Mouse (Mus musculus) MEL (cell line): ENCODE results near the gene Jade2. TPM values are rescaled to one million over a fixed set of nuclear protein-coding genes. Genes with fewer than 3 reads are reported as not detected.

Source experiments
- DNase-seq: peaks from one replicate; pipeline ENCODE4 v3.0.0; 2011; ENCODE audit warnings: low read depth, low spot score
- H3K27ac ChIP-seq: 2 replicates; pipeline ENCODE4 v1.5.1; 2012; ENCODE audit warnings: low read depth, mild to moderate bottlenecking, control low read depth, low read length, moderate library complexity; ENCODE audit not compliant: control insufficient read depth
- H3K27me3 ChIP-seq, 2 experiments: fragments of 150-350 bp in 1 of 2; sonication (generic) in 1 of 2; 2 replicates each; pipeline ENCODE4 v1.6.1; 2012; ENCODE audit warnings: low read length in 2 of 2, mild to moderate bottlenecking in 2 of 2, improper control_type of control experiment in 1 of 2, moderate library complexity in 1 of 2; ENCODE audit not compliant: insufficient read depth in 2 of 2, control insufficient read depth in 1 of 2
- H3K36me3 ChIP-seq, 2 experiments: 2 replicates each; pipeline ENCODE4 v1.6.1; 2012 to 2014; ENCODE audit warnings: low read length in 2 of 2, improper control_type of control experiment in 1 of 2, inconsistent platforms in 1 of 2, mild to moderate bottlenecking in 1 of 2; ENCODE audit not compliant: insufficient read depth in 2 of 2, control insufficient read depth in 1 of 2
- H3K4me1 ChIP-seq, 2 experiments: fragments of 150-350 bp in 1 of 2; sonication (generic) in 1 of 2; 2 replicates each; pipeline ENCODE4 v1.6.1; 2012; ENCODE audit warnings: low read length in 2 of 2, improper control_type of control experiment in 1 of 2, mild to moderate bottlenecking in 1 of 2; ENCODE audit not compliant: insufficient read depth in 2 of 2, control insufficient read depth in 1 of 2
- H3K4me3 ChIP-seq, 2 experiments: fragments of 150-350 bp in 1 of 2; sonication (generic) in 1 of 2; 2 replicates each; pipeline ENCODE4 v1.5.1; 2012; ENCODE audit warnings: low read depth in 2 of 2, low read length in 2 of 2, mild to moderate bottlenecking in 2 of 2, moderate library complexity in 2 of 2, control low read depth in 1 of 2, improper control_type of control experiment in 1 of 2; ENCODE audit not compliant: control insufficient read depth in 1 of 2, insufficient read depth in 1 of 2
- H3K79me2 ChIP-seq: 2 replicates; pipeline ENCODE4 v1.6.1; 2012; ENCODE audit warnings: mild to moderate bottlenecking, low read length, moderate library complexity; ENCODE audit not compliant: control insufficient read depth, poor library complexity, insufficient read depth
- H3K9ac ChIP-seq: 2 replicates; pipeline ENCODE4 v1.6.1; 2012; ENCODE audit warnings: low read depth, mild to moderate bottlenecking, control low read depth, low read length, moderate library complexity; ENCODE audit not compliant: control insufficient read depth, poor library complexity, severe bottlenecking
- H3K9me3 ChIP-seq: fragments of 150-350 bp; sonication (generic); replicated peaks from 2 replicates; pipeline ENCODE4 v1.6.1; 2012; ENCODE audit warnings: mild to moderate bottlenecking, low read length, improper control_type of control experiment, moderate library complexity; ENCODE audit not compliant: insufficient read depth
- BHLHE40 ChIP-seq: IDR thresholded peaks from 2 replicates; pipeline ENCODE4 v1.6.1; 2012; ENCODE audit warnings: low read depth, mild to moderate bottlenecking, inconsistent platforms, low read length, improper control_type of control experiment, borderline replicate concordance
- CHD1 ChIP-seq: IDR thresholded peaks from 2 replicates; pipeline ENCODE4 v1.6.1; 2012; ENCODE audit warnings: low read depth, mild to moderate bottlenecking, inconsistent platforms, low read length, improper control_type of control experiment
- CTCF ChIP-seq, 3 experiments: IDR thresholded peaks in 2 of 3; conservative IDR thresholded peaks in 1 of 3; 2 replicates each; pipeline ENCODE4 v1.5.1; 2011 to 2012; ENCODE audit warnings: low read length in 3 of 3, low read depth in 2 of 3, mild to moderate bottlenecking in 2 of 3, improper control_type of control experiment in 1 of 3, inconsistent platforms in 1 of 3, mixed read lengths in 1 of 3, moderate library complexity in 1 of 3; ENCODE audit not compliant: control insufficient read depth in 1 of 3, insufficient read depth in 1 of 3, poor library complexity in 1 of 3, severe bottlenecking in 1 of 3
- EP300 ChIP-seq, 2 experiments: IDR thresholded peaks; 2 replicates each; pipeline ENCODE4 v1.6.1; 2011; ENCODE audit warnings: improper control_type of control experiment in 2 of 2, low read length in 2 of 2, low read depth in 1 of 2, mild to moderate bottlenecking in 1 of 2
- GATA1 ChIP-seq: IDR thresholded peaks from 2 replicates; pipeline ENCODE4 v1.6.1; 2011; ENCODE audit warnings: low read depth, low read length, improper control_type of control experiment
- HCFC1 ChIP-seq: IDR thresholded peaks from 2 replicates; pipeline ENCODE4 v1.6.1; 2012; ENCODE audit warnings: low read depth, mild to moderate bottlenecking, inconsistent platforms, low read length, improper control_type of control experiment, moderate library complexity
- MAFK ChIP-seq: IDR thresholded peaks from 2 replicates; pipeline ENCODE4 v1.6.1; 2011; ENCODE audit warnings: low read depth, mild to moderate bottlenecking, low read length, improper control_type of control experiment, borderline replicate concordance
- MAZ ChIP-seq: IDR thresholded peaks from 2 replicates; pipeline ENCODE4 v1.6.1; 2012; ENCODE audit warnings: low read depth, mild to moderate bottlenecking, inconsistent platforms, low read length, improper control_type of control experiment
- MEF2A ChIP-seq: IDR thresholded peaks from 2 replicates; pipeline ENCODE4 v1.6.1; 2014; ENCODE audit warnings: low read depth, mild to moderate bottlenecking, inconsistent platforms, low read length, improper control_type of control experiment; ENCODE audit not compliant: poor library complexity, insufficient replicate concordance, severe bottlenecking; ENCODE audit errors: extremely low read depth
- MXI1 ChIP-seq: IDR thresholded peaks from 2 replicates; pipeline ENCODE4 v1.6.1; 2011; ENCODE audit warnings: mild to moderate bottlenecking, low read depth, low read length, improper control_type of control experiment
- MYB ChIP-seq: IDR thresholded peaks from 2 replicates; pipeline ENCODE4 v1.6.1; 2011; ENCODE audit warnings: mild to moderate bottlenecking, low read depth, low read length, improper control_type of control experiment
- MYC ChIP-seq: IDR thresholded peaks from 2 replicates; pipeline ENCODE4 v1.6.1; 2011; ENCODE audit warnings: low read depth, mild to moderate bottlenecking, low read length, improper control_type of control experiment, moderate library complexity
- NELFE ChIP-seq: IDR thresholded peaks from 2 replicates; pipeline ENCODE4 v1.6.1; 2011; ENCODE audit warnings: low read depth, low read length, improper control_type of control experiment
- NRF1 ChIP-seq: IDR thresholded peaks from 2 replicates; pipeline ENCODE4 v1.6.1; 2014; ENCODE audit warnings: low read depth, mild to moderate bottlenecking, inconsistent platforms, low read length, improper control_type of control experiment, moderate library complexity; ENCODE audit not compliant: poor library complexity, insufficient read depth, severe bottlenecking
- POLR2AphosphoS2 ChIP-seq: IDR thresholded peaks from 2 replicates; pipeline ENCODE4 v1.6.1; 2011; ENCODE audit warnings: low read length, improper control_type of control experiment
- POLR2AphosphoS5 ChIP-seq: IDR thresholded peaks from 2 replicates; pipeline ENCODE4 v1.6.1; 2012; ENCODE audit warnings: low read depth, borderline replicate concordance, mild to moderate bottlenecking, inconsistent platforms, low read length, moderate library complexity, mixed read lengths
- SIN3A ChIP-seq: IDR thresholded peaks from 2 replicates; pipeline ENCODE4 v1.6.1; 2012; ENCODE audit warnings: low read length, improper control_type of control experiment, inconsistent platforms
- TBP ChIP-seq: IDR thresholded peaks from 2 replicates; pipeline ENCODE4 v1.8.0; 2011; ENCODE audit warnings: low read depth, low read length, improper control_type of control experiment
- TCF12 ChIP-seq: IDR thresholded peaks from 2 replicates; pipeline ENCODE4 v1.6.1; 2014; ENCODE audit warnings: low read depth, mild to moderate bottlenecking, inconsistent platforms, low read length, improper control_type of control experiment, moderate library complexity
- USF2 ChIP-seq, 2 experiments: IDR thresholded peaks; 2 replicates each; pipeline ENCODE4 v1.6.1; 2011 to 2012; ENCODE audit warnings: improper control_type of control experiment in 2 of 2, low read length in 2 of 2, borderline replicate concordance in 1 of 2, inconsistent platforms in 1 of 2, low read depth in 1 of 2, mild to moderate bottlenecking in 1 of 2; ENCODE audit not compliant: insufficient read depth in 1 of 2
- ZC3H11A ChIP-seq: IDR thresholded peaks from 2 replicates; pipeline ENCODE4 v1.6.1; 2012; ENCODE audit warnings: low read depth, mild to moderate bottlenecking, inconsistent platforms, low read length, improper control_type of control experiment
- ZMIZ1 ChIP-seq: IDR thresholded peaks from 2 replicates; pipeline ENCODE4 v1.6.1; 2012; ENCODE audit warnings: low read depth, mild to moderate bottlenecking, inconsistent platforms, low read length, improper control_type of control experiment, moderate library complexity
- polyA plus RNA-seq, 2 experiments: library from polyadenylated mRNA; stranded (reverse) in 1 of 2; unstranded in 1 of 2; fragments of >175 nt in 1 of 2; fragments of >200 nt in 1 of 2; gene quantifications; 2 replicates each; pipeline versions ENCODE4 v1.2.1 to v1.2.4; 2012; ENCODE audit warnings: low replicate concordance in 2 of 2, low read depth in 1 of 2; ENCODE audit not compliant: insufficient read length in 2 of 2, insufficient read depth in 1 of 2, missing spikeins in 1 of 2
- total RNA-seq: library from RNA; depleted of rRNA; stranded (reverse); fragments of 300-350 nt; gene quantifications from 2 replicates; pipeline ENCODE4 v1.2.3, GENCODE M21; 2012

The Jade2 gene
- total and polyA plus RNA-seq, 3 experiments = 4.5 to 13.0 TPM; not detected in 1

DNA sequence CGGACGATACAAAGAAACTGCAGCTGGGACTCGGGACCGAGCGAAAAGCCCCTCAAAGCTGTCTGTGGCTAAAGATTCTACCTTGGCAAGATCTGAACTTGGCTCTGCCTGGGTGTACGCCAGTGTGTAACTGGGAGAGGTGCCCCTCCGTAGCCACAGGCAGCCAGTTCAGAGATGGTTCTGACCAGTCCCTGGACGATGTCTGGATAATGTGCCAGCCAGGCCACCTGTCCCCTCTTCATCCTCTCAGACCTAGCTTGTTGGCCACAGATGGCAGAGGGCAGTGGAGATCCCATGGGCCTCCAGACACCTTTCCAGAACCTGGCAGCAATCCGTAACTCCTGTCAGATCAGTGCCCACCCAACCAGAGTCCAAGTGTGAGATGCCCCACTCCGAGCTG lies 9.8 kb upstream of the Jade2 start:
- no peak for DNase-seq
- Histone ChIP-seq H3K27me3 (peaks cover 13 to 27% of the 10 kb centered on the region in 2 experiments), H3K36me3 (no peaks in the 10 kb centered on the region), H3K79me2 (no peaks in the 10 kb centered on the region), H3K9me3 (no peaks in the 10 kb centered on the region), H3K4me3 (no peak overlapping the region), H3K9ac (no peak overlapping the region), H3K27ac (no peak overlapping the region), H3K4me1 (no peaks in the 10 kb centered on the region)
- TF ChIP-seq ZC3H11A (no peak), POLR2AphosphoS2 (no peak), TCF12 (no peak), POLR2AphosphoS5 (no peak), CTCF (IDR thresholded peaks at IDR 0.05 in 2 of 3, conservative IDR thresholded peaks at IDR 0.05 in 1 of 3; ENCODE audit: control insufficient read depth in 1 of 3, insufficient read depth in 1 of 3, low read depth in 2 of 3, low read length in 3 of 3, poor library complexity in 1 of 3, severe bottlenecking in 1 of 3) (no peak), MAZ (no peak), MYC (no peak), MYB (no peak), MAFK (no peak), ZMIZ1 (no peak), BHLHE40 (no peak), MEF2A (no peak), TBP (no peak), HCFC1 (no peak), MXI1 (no peak), NELFE (no peak), NRF1 (no peak)

DNA sequence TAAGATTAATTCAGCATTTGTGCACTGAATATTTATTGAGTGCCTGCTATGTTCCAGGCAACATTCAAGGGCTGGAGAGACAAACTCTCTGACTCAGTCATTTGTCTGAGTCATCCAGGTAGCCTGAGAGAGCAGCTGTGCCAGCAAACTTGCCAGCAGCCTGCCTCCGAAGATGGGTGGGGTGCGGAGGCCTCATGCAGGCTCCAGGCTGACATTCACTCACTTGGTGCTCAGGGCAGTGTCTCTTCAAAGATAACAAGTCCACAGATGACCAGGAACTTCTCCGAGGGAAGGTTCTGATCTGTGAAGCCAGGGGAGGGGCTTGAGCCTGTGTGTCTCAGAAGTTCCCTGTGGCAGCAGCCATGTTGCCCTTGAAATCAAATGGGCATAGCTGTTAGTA lies 8.6 kb upstream of the Jade2 start:
- no peak for DNase-seq
- TF ChIP-seq EP300 (IDR thresholded peaks at IDR 0.05; ENCODE audit: low read depth in 1 of 2, low read length in 2 of 2) (no peak), USF2 (IDR thresholded peaks at IDR 0.05; ENCODE audit: borderline replicate concordance in 1 of 2, insufficient read depth in 1 of 2, low read depth in 1 of 2, low read length in 2 of 2) (no peak), HCFC1 (no peak), GATA1 (no peak), SIN3A (no peak), CHD1 (no peak), TBP (peak; percentile 91)
- no peaks in the 10 kb centered on the region for H3K9me3 ChIP-seq
- no peaks in the 10 kb centered on the region for H3K79me2 ChIP-seq
- no peaks in the 10 kb centered on the region for H3K36me3 ChIP-seq
- peaks cover 10 to 23% of the 10 kb centered on the region in 2 experiments for H3K27me3 ChIP-seq
- H3K4me3 ChIP-seq = no peak overlapping the region
- H3K27ac ChIP-seq = no peak overlapping the region
- no peaks in the 10 kb centered on the region for H3K4me1 ChIP-seq
- no peak overlapping the region for H3K9ac ChIP-seq
